Mouse (Mus musculus) cerebellum, adult 9-10 months (tissue): Measurements from ENCODE around the gene Zfr.

Experiments
- DNase-seq: peaks from one replicate; pipeline ENCODE4 v3.0.0; 2022

Gene Zfr

GRCm38 (mm10) chr15:12117242-12118092, at the start of gene Zfr:
TSS of gene Zfr (plus strand) at chr15:12117831.
- peak; percentile 94 for DNase-seq

DNA sequence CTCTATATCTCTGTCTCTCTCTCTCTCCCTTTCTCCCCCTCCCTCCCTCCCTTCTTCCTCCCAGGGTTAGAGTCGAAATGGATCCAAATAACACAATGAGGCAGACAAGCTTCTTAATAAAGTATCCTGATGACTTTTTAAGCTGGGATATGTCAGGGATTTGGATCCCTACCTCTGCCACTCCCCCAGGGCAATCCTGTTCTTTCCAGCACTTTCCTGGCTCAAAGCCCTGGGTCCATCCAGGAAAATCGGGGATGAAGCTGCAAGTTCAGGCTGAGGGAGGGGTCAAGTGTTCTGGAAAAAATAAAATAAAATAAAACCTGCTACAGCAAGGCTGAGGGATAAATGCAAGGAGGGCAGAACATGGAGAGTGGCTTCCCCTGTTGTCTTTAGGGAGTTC, 49.7 kb upstream of the Zfr start:
- no peak for DNase-seq

DNA sequence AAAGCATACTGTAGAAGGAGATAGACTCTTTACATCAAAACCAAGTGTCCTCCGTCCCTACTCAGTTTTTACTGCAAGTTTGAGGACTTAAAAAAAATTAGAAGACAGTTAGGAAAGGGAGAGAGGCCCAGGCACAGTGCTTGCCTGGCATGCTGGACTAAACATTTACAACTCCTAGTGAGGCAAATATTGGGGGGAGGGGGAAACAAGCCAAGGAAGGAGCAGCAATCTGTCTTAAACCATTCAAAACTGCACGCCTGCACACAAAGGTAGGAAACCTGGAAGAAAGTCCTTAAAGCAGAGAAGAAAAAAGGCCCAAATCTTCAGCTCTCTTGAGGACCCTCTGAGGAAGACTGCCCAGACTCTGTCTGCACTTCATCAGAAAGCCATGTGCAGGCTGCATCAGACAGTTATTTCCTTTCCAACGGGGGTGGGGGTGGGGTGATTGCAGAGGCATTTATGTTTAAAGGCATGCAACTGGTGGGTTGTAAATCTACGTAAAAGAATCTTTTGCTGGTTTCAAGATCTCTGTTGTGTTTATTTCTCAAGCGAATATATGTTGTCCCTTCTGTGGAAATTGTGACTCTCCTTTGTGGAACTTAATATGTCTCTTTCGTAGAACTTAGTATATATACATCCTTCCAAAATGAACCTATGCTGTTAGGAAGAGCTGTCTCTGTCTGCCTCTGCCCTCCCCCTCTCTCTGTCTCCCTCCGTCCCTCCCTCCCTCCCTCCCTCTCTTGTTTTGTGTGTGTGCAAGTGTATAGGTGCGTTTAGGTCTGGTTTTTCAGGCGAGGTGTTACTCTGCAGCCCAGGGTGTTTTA, 49.0 kb upstream of the Zfr start:
- no peak for DNase-seq

DNA sequence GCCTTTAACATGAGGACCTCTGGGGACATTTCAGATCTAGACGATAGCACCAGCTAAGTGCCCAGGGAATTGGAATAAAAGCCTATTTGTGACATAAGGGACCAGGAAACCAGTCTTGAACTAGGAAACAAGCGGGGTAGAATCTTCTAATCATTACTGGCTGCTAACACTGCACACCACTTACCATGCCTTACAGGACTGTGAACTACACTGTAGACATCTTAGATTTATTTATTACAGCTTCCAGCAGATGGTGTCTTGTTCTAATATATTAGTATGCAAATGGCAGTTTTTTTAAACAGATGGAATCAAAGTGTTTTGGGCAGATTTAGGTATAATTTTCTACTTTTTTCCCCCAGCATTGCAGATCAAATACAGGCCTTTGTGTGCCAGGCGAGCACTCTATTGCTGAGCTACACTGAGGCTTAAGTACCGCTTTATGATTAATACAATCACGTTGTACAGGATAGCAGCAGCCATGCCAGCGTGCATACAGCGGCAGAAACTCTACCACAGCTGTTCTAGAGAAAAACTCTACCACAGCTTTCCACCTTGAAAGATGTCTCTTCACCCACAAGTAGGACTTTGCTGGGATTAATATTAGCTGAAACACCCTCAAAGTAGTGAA, 44.8 kb upstream of the Zfr start:
- no peak for DNase-seq

GRCm38 (mm10) chr15:12074426-12074825, 43.2 kb upstream of the Zfr start:
- DNase-seq: no peak

DNA sequence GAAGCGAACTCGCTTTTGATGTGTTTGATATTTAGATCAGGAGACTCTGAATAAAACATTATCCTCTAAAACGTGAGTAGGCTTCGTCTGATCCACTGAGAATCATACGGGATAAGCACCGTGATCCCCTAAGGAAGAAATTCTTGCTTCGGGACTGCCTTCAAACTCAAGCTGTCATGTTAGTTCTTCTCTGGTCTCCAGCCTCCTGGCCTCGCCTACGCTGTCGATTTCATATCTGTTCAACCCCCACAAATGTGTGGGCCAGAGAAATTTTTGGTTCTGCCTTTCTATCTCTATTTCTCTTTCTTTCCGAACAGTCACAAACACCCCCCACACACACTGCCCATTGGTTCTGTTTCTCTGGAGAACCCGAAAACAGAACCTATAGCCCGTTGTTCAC, 35.3 kb upstream of the Zfr start:
- DNase-seq: no peak

GRCm38 (mm10) chr15:12084164-12084563, 33.5 kb upstream of the Zfr start:
- no peak for DNase-seq

DNA sequence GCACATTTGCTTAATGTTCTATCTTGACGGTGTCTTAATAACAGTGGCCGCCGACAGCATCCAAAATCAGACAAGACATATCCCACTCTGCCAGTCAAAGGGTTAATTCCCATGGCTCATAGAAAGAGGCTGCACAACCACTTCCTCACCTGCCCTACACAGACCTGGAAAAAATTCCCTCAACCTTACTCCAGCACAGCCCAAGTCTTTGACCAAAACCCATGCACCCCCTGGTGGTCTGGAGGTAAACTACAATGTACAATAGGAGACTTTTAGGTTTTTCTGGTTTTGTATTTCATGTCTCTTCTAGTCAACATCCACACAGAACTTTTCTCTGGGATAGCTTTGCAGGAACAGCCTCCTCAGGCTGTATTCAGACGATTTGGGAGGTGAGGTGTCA, 32.8 kb upstream of the Zfr start:
- peak; percentile 43 for DNase-seq

GRCm38 (mm10) chr15:12087634-12088033, 30.0 kb upstream of the Zfr start:
- no peak for DNase-seq

DNA sequence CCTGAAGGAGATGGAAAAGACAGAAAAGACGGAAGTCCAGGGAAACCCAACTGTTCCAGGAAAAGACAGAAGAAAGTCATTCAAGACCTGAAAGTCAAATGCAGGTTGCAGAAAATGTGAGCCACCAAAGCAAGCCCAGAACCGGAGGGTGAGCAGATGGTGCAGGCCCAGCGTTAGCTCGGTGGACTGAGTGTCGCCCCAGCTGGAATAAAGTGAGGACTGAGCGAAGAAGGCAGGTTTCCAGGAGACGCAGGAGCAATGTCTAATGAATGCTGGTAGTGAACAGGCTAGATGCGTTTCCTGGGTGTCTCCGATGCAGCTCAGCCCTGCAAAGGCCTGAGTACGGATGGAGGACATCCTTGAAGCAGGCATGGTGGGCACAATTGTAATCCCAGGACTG, 29.5 kb upstream of the Zfr start:
- DNase-seq: no peak

DNA sequence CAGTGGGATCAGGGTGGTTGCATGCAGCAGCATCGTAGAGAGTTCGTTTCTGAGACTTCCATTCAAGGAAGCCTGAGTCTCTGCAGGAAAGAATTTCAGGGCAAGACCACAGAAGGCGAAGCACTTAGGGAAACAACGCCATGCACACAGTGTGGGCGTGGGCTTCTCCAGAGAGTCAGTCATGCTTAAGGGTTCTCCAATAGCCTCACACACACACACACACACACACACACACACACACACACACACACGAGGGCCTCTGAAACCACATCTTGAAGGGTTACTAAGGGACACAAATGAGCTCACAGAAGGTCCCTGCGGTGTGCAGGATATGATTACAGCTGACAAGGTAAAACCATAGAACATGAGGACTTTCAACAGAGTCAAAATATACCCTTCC, 27.5 kb upstream of the Zfr start:
- DNase-seq: no peak

DNA sequence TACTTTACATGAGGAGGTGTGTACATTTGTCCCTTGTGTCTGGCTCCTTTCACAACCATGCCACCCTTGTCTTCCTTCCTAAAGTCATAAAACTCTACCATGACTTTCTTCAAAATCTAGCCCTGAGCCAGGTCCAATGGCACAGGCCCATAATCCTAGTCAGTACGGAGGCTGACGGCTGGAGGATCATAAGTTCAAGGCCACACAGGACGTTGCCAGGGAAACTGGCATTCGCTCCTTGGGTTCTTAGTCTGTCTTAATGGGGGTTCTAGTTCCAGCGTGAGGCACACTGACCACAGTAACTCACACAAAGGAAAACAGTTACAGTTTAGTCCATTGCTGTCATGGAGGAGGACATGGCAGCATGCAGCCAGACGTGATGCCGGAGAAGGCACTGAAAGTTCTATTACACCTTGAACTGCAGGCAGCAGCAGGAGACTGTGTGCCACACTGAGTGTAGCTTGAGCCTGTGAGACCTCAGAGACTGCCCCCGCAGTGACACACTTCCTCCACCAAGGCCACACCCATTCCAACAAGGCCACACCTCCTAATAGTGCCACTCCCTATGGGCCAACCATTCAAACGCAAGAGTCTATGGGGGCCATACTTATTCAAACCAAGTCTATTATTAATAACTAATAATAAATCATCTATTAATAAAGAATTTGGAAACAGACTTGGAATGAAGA, 26.5 kb upstream of the Zfr start:
- no peak for DNase-seq

GRCm38 (mm10) chr15:12091781-12092458, 25.7 kb upstream of the Zfr start:
- no peak for DNase-seq

- DNase-seq: no peak
Observed at GRCm38 (mm10) chr15:12093026-12093960, 24.3 kb upstream of the Zfr start.

GRCm38 (mm10) chr15:12093961-12094566, 23.6 kb upstream of the Zfr start:
- DNase-seq: no peak

- DNase-seq: no peak
Observed at GRCm38 (mm10) chr15:12096447-12096846, 21.2 kb upstream of the Zfr start.

DNA sequence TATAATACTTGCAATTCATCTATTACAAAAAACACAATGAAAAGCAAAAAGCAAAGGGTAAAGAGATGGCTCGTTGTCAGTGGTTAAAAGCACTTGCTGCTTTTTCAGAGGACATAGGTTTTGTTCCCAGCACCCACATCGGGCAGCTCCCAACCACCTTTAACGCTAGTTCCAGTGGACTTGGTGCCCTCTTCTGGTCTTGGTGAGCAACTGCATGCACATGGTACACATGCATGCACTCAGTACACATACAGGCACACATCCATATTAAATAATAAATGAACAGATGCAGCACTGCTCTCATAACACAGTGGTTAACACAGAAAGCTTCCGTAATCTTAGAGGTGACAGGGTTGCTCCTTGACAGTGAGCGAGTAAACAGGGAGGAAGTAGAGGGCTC, 20.3 kb upstream of the Zfr start:
- DNase-seq: no peak

GRCm38 (mm10) chr15:12100912-12101311, 16.7 kb upstream of the Zfr start:
- no peak for DNase-seq

GRCm38 (mm10) chr15:12103763-12104162, 13.9 kb upstream of the Zfr start:
- DNase-seq: no peak

- DNase-seq: no peak
Observed at GRCm38 (mm10) chr15:12104827-12105226, 12.8 kb upstream of the Zfr start.

GRCm38 (mm10) chr15:12106430-12106829, 11.2 kb upstream of the Zfr start:
- peak; percentile 58 for DNase-seq
